Comparison of ENCODE assay signal across 15 mouse cellular contexts in genomic region chr4:141115398-141115797, GRCm38 (mm10). TPM values are rescaled to one million over a fixed set of nuclear protein-coding genes. Genes with fewer than 3 reads are reported as not detected.
DNase-seq lines count a peak whose midpoint lies in the region; ATAC-seq lines count a peak whose summit lies in the region.
"Had no signal": no experiment of that assay in that cellular context is flagged by ENCODE, and none has a peak within 500 bp of the region (broad histone marks: within the 10 kb centered on the region; RNA-seq: fewer than 3 reads in every experiment).

No protein-coding gene starts in this region.

- 0 out of 2 replicates have a peak overlapping the region, but pooled peaks have one; percentile 16 for H3K9ac ChIP-seq in heart, embryonic 14.5 days (ENCODE audit: low read length)
- H3K9ac ChIP-seq in lung, embryonic 16.5 days (ENCODE audit: low read length): no peak overlapping the region
- H3K9ac ChIP-seq in liver, embryonic 15.5 days: no peak overlapping the region
- H3K9ac ChIP-seq: intestine, embryonic 15.5 days; midbrain, embryonic 15.5 days had no signal

- peaks cover 4 to 13% of the 10 kb centered on the region in 2 experiments; a peak in 1 of 4 replicates for H3K4me1 ChIP-seq in heart, embryonic 14.5 days (ENCODE audit: control insufficient read depth in 2 of 2, insufficient read depth in 2 of 2, low read length in 2 of 2)
- H3K4me1 ChIP-seq in lung, embryonic 16.5 days (replicated peaks; ENCODE audit: control insufficient read depth, insufficient read depth, low read length): peaks cover 9% of the 10 kb centered on the region
- H3K4me1 ChIP-seq in liver, embryonic 15.5 days (replicated peaks): peaks cover 11% of the 10 kb centered on the region

- peaks cover 80% of the 10 kb centered on the region for H3K36me3 ChIP-seq in heart, embryonic 14.5 days (ENCODE audit: control insufficient read depth, insufficient read depth, low read length)
- peaks cover 42% of the 10 kb centered on the region for H3K36me3 ChIP-seq in lung, embryonic 16.5 days (ENCODE audit: control insufficient read depth, insufficient read depth, low read length)
- H3K36me3 ChIP-seq in liver, embryonic 15.5 days (replicated peaks): peaks cover 83% of the 10 kb centered on the region

- no peak overlapping the region for H3K4me2 ChIP-seq in heart, embryonic 14.5 days (ENCODE audit: low read length)
- no peak overlapping the region for H3K4me2 ChIP-seq in lung, embryonic 16.5 days (ENCODE audit: low read depth, low read length)
- no peak overlapping the region for H3K4me2 ChIP-seq in liver, embryonic 15.5 days
- H3K4me2 ChIP-seq: intestine, embryonic 15.5 days; midbrain, embryonic 15.5 days had no signal

- 71% methylated on average over 8 of the region's 8 CpGs for WGBS in heart, embryonic 14.5 days
- 81% methylated on average over 8 of the region's 8 CpGs for WGBS in lung, embryonic 16.5 days
- WGBS in liver, embryonic 15.5 days (ENCODE audit: insufficient replicate concordance): 76% methylated on average over 8 of the region's 8 CpGs

- intact Hi-C loops in heart, postnatal 14 days (cut with DNase I): no loop called here

- no peak overlapping the region for H3K4me3 ChIP-seq in heart, embryonic 14.5 days (ENCODE audit: control insufficient read depth in 1 of 2, insufficient read depth in 1 of 2, low read depth in 1 of 2, low read length in 2 of 2)
- no peak overlapping the region for H3K4me3 ChIP-seq in lung, embryonic 16.5 days (ENCODE audit: low read length)
- H3K4me3 ChIP-seq in liver, embryonic 15.5 days (replicated peaks): no peak overlapping the region
- H3K4me3 ChIP-seq: intestine, embryonic 15.5 days; midbrain, embryonic 15.5 days had no signal

- DNase-seq in heart, postnatal 14 days: no peak
- DNase-seq in lung, postnatal 14 days: no peak
- peak; percentile 95 for DNase-seq in R1 (ENCODE audit: low read depth, low spot score)
- DNase-seq in cerebellum, adult 8-10 months: no peak
- DNase-seq: kidney, postnatal 4 days had no signal

- no peak for ATAC-seq in heart, embryonic 14.5 days (ENCODE audit: insufficient number of reproducible peaks, insufficient read depth, low FRiP score, low read depth)
- no peak for ATAC-seq in lung, embryonic 16.5 days (ENCODE audit: low read depth)
- peak; percentile 19; the same call in 1 of the 2 replicates for ATAC-seq in liver, embryonic 15.5 days (ENCODE audit: insufficient read depth)
- ATAC-seq: intestine, embryonic 15.5 days; midbrain, embryonic 15.5 days had no signal

- H3K9me3 ChIP-seq in heart, embryonic 14.5 days (ENCODE audit: control insufficient read depth, low read length): peaks cover 2% of the 10 kb centered on the region; the same call in 1 of the 2 replicates
- no peaks in the 10 kb centered on the region for H3K9me3 ChIP-seq in lung, embryonic 16.5 days (ENCODE audit: control insufficient read depth, low read length)
- no peaks in the 10 kb centered on the region for H3K9me3 ChIP-seq in liver, embryonic 15.5 days (replicated peaks)
- H3K9me3 ChIP-seq: intestine, embryonic 15.5 days; midbrain, embryonic 15.5 days had no signal

- H3K27ac ChIP-seq in heart, embryonic 14.5 days (replicated peaks in 1 of 2; ENCODE audit: control insufficient read depth in 1 of 2, insufficient read depth in 1 of 2, low read depth in 2 of 2, low read length in 2 of 2): no peak overlapping the region
- peak overlapping the region; percentile 7; the same call in 1 of the 2 replicates for H3K27ac ChIP-seq in lung, embryonic 16.5 days (ENCODE audit: low read length)
- no peak overlapping the region for H3K27ac ChIP-seq in liver, embryonic 15.5 days (replicated peaks)
- H3K27ac ChIP-seq: intestine, embryonic 15.5 days; midbrain, embryonic 15.5 days; stomach, postnatal 0 days had no signal

- H3K27me3 ChIP-seq in heart, embryonic 14.5 days (ENCODE audit: control insufficient read depth, insufficient read depth, low read length): no peaks in the 10 kb centered on the region
- H3K27me3 ChIP-seq in lung, embryonic 16.5 days (ENCODE audit: control insufficient read depth, insufficient read depth, low read depth, low read length): no peaks in the 10 kb centered on the region
- no peaks in the 10 kb centered on the region for H3K27me3 ChIP-seq in liver, embryonic 15.5 days
- H3K27me3 ChIP-seq: intestine, embryonic 15.5 days; midbrain, embryonic 15.5 days had no signal

RNA-seq across cellular contexts. Expression of gene Szrd1, which starts 24.2 kb away (rescaled TPM):
- 20.8 and 24.0 TPM in 2 replicates for polyA plus RNA-seq in heart, embryonic 14.5 days (2014; fragmentation: Nextera tagmentation; extraction: Ambion mirVana)
- 10 to 100 TPM; 87.6 to 91.4 TPM for total RNA-seq in heart, postnatal 14 days (2021)
- polyA plus RNA-seq in lung, embryonic 16.5 days (2015; fragmentation: Nextera tagmentation; extraction: Ambion mirVana): 42.4 and 44.6 TPM in 2 replicates
- polyA plus RNA-seq in liver, embryonic 15.5 days (2015; fragmentation: Nextera tagmentation; extraction: Ambion mirVana): 18.1 and 20.7 TPM in 2 replicates

RNA-seq across cellular contexts. Expression of gene Spata21, which starts 27.3 kb away (rescaled TPM):
- not detected in 2 replicates for polyA plus RNA-seq in heart, embryonic 14.5 days (2014; fragmentation: Nextera tagmentation; extraction: Ambion mirVana)
- total RNA-seq in heart, postnatal 14 days (2021): not detected
- 0.14 and 0.51 TPM in 2 replicates for polyA plus RNA-seq in lung, embryonic 16.5 days (2015; fragmentation: Nextera tagmentation; extraction: Ambion mirVana)
- not detected in 2 replicates for polyA plus RNA-seq in liver, embryonic 15.5 days (2015; fragmentation: Nextera tagmentation; extraction: Ambion mirVana)
- total RNA-seq: gastrocnemius, postnatal 14 days; heart, postnatal 10 days had no signal
- polyA plus RNA-seq: embryonic facial prominence, embryonic 11.5 days; intestine, embryonic 15.5 days; spleen, adult 2 months had no signal

RNA-seq across cellular contexts. Expression of gene Fbxo42, which starts 32.3 kb away (rescaled TPM):
- 12.7 and 15.7 TPM in 2 replicates for polyA plus RNA-seq in heart, embryonic 14.5 days (2014; fragmentation: Nextera tagmentation; extraction: Ambion mirVana)
- total RNA-seq in heart, postnatal 14 days (2021): 10 to 100 TPM; 13.0 to 13.5 TPM
- polyA plus RNA-seq in lung, embryonic 16.5 days (2015; fragmentation: Nextera tagmentation; extraction: Ambion mirVana): 19.3 and 21.1 TPM in 2 replicates
- polyA plus RNA-seq in liver, embryonic 15.5 days (2015; fragmentation: Nextera tagmentation; extraction: Ambion mirVana): 17.9 and 18.3 TPM in 2 replicates

RNA-seq across cellular contexts. Expression of gene Necap2, which starts 37.2 kb away (rescaled TPM):
- 33.1 and 34.2 TPM in 2 replicates for polyA plus RNA-seq in heart, embryonic 14.5 days (2014; fragmentation: Nextera tagmentation; extraction: Ambion mirVana)
- 10 to 100 TPM; 22.2 to 22.6 TPM for total RNA-seq in heart, postnatal 14 days (2021)
- polyA plus RNA-seq in lung, embryonic 16.5 days (2015; fragmentation: Nextera tagmentation; extraction: Ambion mirVana): 108 and 116 TPM in 2 replicates
- polyA plus RNA-seq in liver, embryonic 15.5 days (2015; fragmentation: Nextera tagmentation; extraction: Ambion mirVana): 97.2 and 98.6 TPM in 2 replicates

RNA-seq across cellular contexts. Expression of gene Crocc, which starts 55.0 kb away (rescaled TPM):
- 3.3 and 4.4 TPM in 2 replicates for polyA plus RNA-seq in heart, embryonic 14.5 days (2014; fragmentation: Nextera tagmentation; extraction: Ambion mirVana)
- 1 to 10 TPM; 6.0 to 6.2 TPM for total RNA-seq in heart, postnatal 14 days (2021)
- polyA plus RNA-seq in lung, embryonic 16.5 days (2015; fragmentation: Nextera tagmentation; extraction: Ambion mirVana): 5.3 and 5.5 TPM in 2 replicates
- 0.77 and 0.88 TPM in 2 replicates for polyA plus RNA-seq in liver, embryonic 15.5 days (2015; fragmentation: Nextera tagmentation; extraction: Ambion mirVana)
